Mouse (Mus musculus) forebrain, embryonic 16.5 days (tissue): Measurements from ENCODE around the gene 9930104L06Rik. TPM values are rescaled to one million over a fixed set of nuclear protein-coding genes. Genes with fewer than 3 reads are reported as not detected.
A peak's percentile ranks its signal among the peaks of the same experiment; 100 is the strongest.
"Not testable (repeated sequence)": the region's sequence is repeated elsewhere in the genome, so short reads cannot be mapped to it uniquely, and the experiment has no call there.

ENCODE experiments used
- ATAC-seq: fragments of 200-750 bp; cut with Nextera tagmentation; 2 replicates; pipeline ENCODE4 v1.8.0; 2017; ENCODE audit warnings: mild to moderate bottlenecking, moderate library complexity
- H3K27ac ChIP-seq: fragments of 300-500 bp; sonication (generic); 2 replicates; pipeline ENCODE4 v1.5.1; 2014; ENCODE audit warnings: low read length, control low read depth
- H3K27me3 ChIP-seq: fragments of 300-500 bp; sonication (generic); replicated peaks from 2 replicates; pipeline ENCODE4 v1.6.1; 2014; ENCODE audit warnings: low read length; ENCODE audit not compliant: control insufficient read depth, insufficient read depth
- H3K36me3 ChIP-seq: fragments of 300-500 bp; sonication (generic); 2 replicates; pipeline ENCODE4 v1.6.1; 2014; ENCODE audit not compliant: control insufficient read depth, insufficient read depth
- H3K4me1 ChIP-seq: fragments of 300-500 bp; sonication (generic); replicated peaks from 2 replicates; pipeline ENCODE4 v1.6.1; 2014; ENCODE audit warnings: low read length; ENCODE audit not compliant: control insufficient read depth, insufficient read depth
- H3K4me2 ChIP-seq: fragments of 300-500 bp; sonication (generic); 2 replicates; pipeline ENCODE4 v1.6.1; 2014; ENCODE audit warnings: mild to moderate bottlenecking, low read length, control low read depth
- H3K4me3 ChIP-seq: fragments of 300-500 bp; sonication (generic); replicated peaks from 2 replicates; pipeline ENCODE4 v1.5.1; 2014; ENCODE audit warnings: mild to moderate bottlenecking, low read length, control low read depth
- H3K9ac ChIP-seq: fragments of 300-500 bp; sonication (generic); replicated peaks from 2 replicates; pipeline ENCODE4 v1.6.1; 2014; ENCODE audit warnings: low read depth, low read length, control low read depth
- H3K9me3 ChIP-seq: fragments of 300-500 bp; sonication (generic); 2 replicates; pipeline ENCODE4 v1.6.1; 2016; ENCODE audit warnings: low read length; ENCODE audit not compliant: control insufficient read depth
- WGBS: fragments of 180-500 bp; shearing (Covaris S2); extraction: QIAGEN DNeasy Blood & Tissue Kit; methylation state at CpG from one replicate; pipeline ENCODE4 v1.1.7; 2014; 5-methylcytosine and 5-hydroxymethylcytosine counted together
- polyA plus RNA-seq: library from polyadenylated mRNA; unstranded; fragments of >200 nt; fragmentation: Nextera tagmentation; extraction: Ambion mirVana; gene quantifications from 2 replicates; pipeline ENCODE4 v1.2.1, GENCODE M21; 2015

9930104L06Rik gene
- polyA plus RNA-seq, 1 experiment from 2014 or later = 17.1 TPM

- Histone ChIP-seq H3K27ac (no peak overlapping the region), H3K9ac (0 out of 2 replicates have a peak overlapping the region, but pooled peaks have one; percentile 12), H3K4me1 (peaks cover 8% of the 10 kb centered on the region), H3K9me3 (no peaks in the 10 kb centered on the region), H3K4me3 (no peak overlapping the region), H3K36me3 (no peaks in the 10 kb centered on the region), H3K27me3 (no peaks in the 10 kb centered on the region), H3K4me2 (peak overlapping the region; percentile 16)
- peak; percentile 64 for ATAC-seq
- WGBS = 6% methylated on average over 21 of the region's 21 CpGs
Measured at GRCm38 (mm10) chr4:124905971-124906822, 30.7 kb upstream of the 9930104L06Rik start.

- ATAC-seq = no peak
- no peak overlapping the region for H3K4me3 ChIP-seq
- peaks cover 10% of the 10 kb centered on the region for H3K36me3 ChIP-seq
- no peaks in the 10 kb centered on the region for H3K27me3 ChIP-seq
- no peaks in the 10 kb centered on the region for H3K4me1 ChIP-seq
- H3K27ac ChIP-seq = no peak overlapping the region
- H3K9ac ChIP-seq = no peak overlapping the region
- H3K9me3 ChIP-seq = no peaks in the 10 kb centered on the region
- 85% methylated on average over 5 of the region's 5 CpGs for WGBS
- H3K4me2 ChIP-seq = no peak overlapping the region
Measured at GRCm38 (mm10) chr4:124928102-124928501, 8.7 kb upstream of the 9930104L06Rik start.

GRCm38 (mm10) chr4:124939211-124939610, 2.4 kb downstream of the 9930104L06Rik start, which contains the start of gene Cdca8:
Cdca8 (minus strand) TSS chr4:124939311.
- not testable (repeated sequence) for H3K9me3 ChIP-seq, H3K9ac ChIP-seq, H3K27me3 ChIP-seq, H3K4me3 ChIP-seq, H3K36me3 ChIP-seq, ATAC-seq, H3K4me2 ChIP-seq, H3K27ac ChIP-seq
- 85% methylated on average over 4 of the region's 4 CpGs for WGBS
- H3K4me1 ChIP-seq = peaks cover 20% of the 10 kb centered on the region

DNA sequence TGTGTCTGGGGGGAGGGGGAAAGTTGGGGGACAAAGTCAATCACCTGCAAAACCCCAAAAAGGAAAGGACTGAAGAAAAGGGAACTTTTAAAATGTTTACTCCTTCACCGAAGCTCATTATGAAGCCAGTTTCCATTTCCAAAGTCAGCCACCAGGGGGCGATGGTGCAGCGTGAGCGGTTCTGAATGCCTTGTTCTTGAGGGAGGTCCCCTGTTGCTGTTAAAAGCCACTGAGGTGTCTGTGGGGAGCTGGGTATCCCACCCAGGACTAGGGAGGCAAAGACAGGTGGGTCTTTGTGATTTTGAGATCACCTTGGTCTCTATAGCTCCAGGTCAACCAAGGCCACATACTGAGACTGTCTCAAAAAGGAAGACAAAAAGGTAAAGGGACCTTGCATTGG, 6.2 kb downstream of the 9930104L06Rik start:
- no peaks in the 10 kb centered on the region for H3K9me3 ChIP-seq
- 9% methylated on average over 4 of the region's 4 CpGs for WGBS
- no peaks in the 10 kb centered on the region for H3K27me3 ChIP-seq
- H3K4me1 ChIP-seq = peaks cover 2% of the 10 kb centered on the region
- no peak overlapping the region for H3K4me2 ChIP-seq
- H3K9ac ChIP-seq = no peak overlapping the region
- H3K36me3 ChIP-seq = peaks cover 5% of the 10 kb centered on the region
- ATAC-seq = 0 out of 2 replicates have a peak, but pooled peaks have one; percentile 36
- no peak overlapping the region for H3K4me3 ChIP-seq
- no peak overlapping the region for H3K27ac ChIP-seq

DNA sequence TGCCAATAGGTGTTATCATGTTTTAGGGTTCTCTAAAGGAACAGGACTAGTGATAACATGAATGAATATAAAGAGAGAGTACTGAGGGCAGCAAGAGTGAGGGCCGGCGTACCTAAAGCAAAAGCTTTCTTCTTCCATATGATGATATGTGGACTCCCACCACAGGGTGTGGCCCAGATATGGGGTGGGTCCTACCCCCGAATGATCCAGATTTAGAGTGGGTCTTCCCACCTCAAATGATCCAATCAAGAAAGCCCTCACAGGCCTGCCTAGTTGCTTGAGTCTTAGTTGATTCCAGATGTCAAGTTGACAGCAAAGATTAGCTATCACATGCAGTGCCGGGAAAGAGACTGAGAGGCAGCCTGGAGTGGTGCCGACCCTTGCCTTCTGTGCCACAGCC, 6.9 kb downstream of the 9930104L06Rik start:
- H3K4me2 ChIP-seq = no peak overlapping the region

GRCm38 (mm10) chr4:124944961-124945360, 8.1 kb downstream of the 9930104L06Rik start:
- no peaks in the 10 kb centered on the region for H3K27me3 ChIP-seq
- H3K4me3 ChIP-seq = no peak overlapping the region
- no peak overlapping the region for H3K4me2 ChIP-seq
- H3K36me3 ChIP-seq = peaks cover 5% of the 10 kb centered on the region
- no peaks in the 10 kb centered on the region for H3K9me3 ChIP-seq
- H3K9ac ChIP-seq = no peak overlapping the region
- H3K4me1 ChIP-seq = no peaks in the 10 kb centered on the region
- no peak for ATAC-seq
- no peak overlapping the region for H3K27ac ChIP-seq
- WGBS = 54% methylated on average over 2 of the region's 2 CpGs

More for the DNA sequence above, 6.9 kb downstream of the 9930104L06Rik start:
- no peaks in the 10 kb centered on the region for H3K4me1 ChIP-seq
- no peak overlapping the region for H3K9ac ChIP-seq
- no peaks in the 10 kb centered on the region for H3K9me3 ChIP-seq
- peaks cover 5% of the 10 kb centered on the region for H3K36me3 ChIP-seq
- H3K27ac ChIP-seq = no peak overlapping the region
- no peak overlapping the region for H3K4me3 ChIP-seq
- H3K27me3 ChIP-seq = no peaks in the 10 kb centered on the region
- 91% methylated on average over 5 of the region's 5 CpGs for WGBS
- ATAC-seq = no peak

DNA sequence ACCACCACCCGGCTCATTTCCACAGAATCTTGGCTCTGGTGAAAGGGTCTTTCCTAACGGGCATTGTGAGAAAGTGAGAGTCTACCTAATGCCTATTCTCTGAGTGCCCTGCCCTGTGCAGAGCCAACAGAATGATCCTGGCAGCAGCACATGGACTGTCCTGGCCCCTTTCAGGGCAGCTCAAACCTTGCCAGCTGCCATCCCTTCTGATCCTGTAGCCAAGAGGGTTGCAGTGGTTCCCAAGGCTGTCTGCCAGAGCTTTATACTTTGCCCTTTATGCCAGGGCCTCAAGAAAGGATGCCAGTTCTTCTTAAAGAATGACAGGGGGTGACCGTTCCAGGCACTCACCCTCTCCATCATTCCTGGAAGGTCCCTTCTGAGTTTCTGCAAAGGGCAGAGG, 12.6 kb downstream of the 9930104L06Rik start:
- Histone ChIP-seq H3K4me2 (no peak overlapping the region), H3K9ac (no peak overlapping the region), H3K27ac (no peak overlapping the region), H3K27me3 (no peaks in the 10 kb centered on the region), H3K9me3 (no peaks in the 10 kb centered on the region), H3K36me3 (no peaks in the 10 kb centered on the region), H3K4me3 (no peak overlapping the region), H3K4me1 (no peaks in the 10 kb centered on the region)
- 64% methylated on average over 3 of the region's 3 CpGs for WGBS
- ATAC-seq = 0 out of 2 replicates have a peak, but pooled peaks have one; percentile 28

DNA sequence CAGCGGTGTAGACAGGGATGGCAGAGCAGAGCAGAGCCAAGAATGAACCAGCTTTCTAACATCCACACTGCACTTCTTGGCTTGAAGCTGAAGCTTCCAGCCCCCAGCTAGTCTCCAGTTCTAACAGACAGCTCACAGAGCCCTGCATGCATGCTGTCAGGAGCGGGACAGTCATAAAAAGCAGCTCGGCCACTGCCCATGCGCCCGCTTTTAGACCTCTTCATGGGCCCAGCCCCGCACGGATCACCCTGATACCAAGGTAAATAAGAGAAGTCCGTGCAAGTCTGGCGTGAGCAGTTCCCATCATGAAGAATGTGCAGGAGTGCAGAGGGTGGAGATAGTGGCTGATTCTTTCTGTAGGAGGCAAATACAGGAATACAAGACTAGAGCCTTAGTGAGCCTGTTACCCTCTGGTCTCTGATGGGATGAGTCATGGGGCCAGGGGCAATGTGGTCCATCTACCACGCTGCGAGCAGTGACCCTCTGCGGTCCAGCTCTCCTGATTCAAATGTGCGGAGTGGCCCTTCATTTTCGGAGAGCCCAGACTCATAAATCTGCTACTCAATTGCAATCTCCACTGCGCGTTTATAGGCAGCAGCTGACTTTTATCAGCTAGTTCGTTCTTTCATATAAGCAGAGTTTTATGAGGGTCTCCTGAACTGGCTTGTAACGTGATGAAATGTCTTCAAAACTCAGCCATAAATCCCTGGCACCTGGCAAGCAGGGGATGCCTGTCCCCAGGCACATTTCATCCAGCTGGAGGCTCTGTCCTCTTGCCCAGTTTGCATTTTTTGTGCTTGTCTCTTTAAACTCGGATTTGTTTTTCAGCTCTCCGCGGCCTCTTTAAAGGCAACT, 13.6 kb downstream of the 9930104L06Rik start:
- Histone ChIP-seq H3K9me3 (no peaks in the 10 kb centered on the region), H3K27ac (no peak overlapping the region), H3K4me1 (no peaks in the 10 kb centered on the region), H3K4me3 (no peak overlapping the region), H3K9ac (no peak overlapping the region), H3K4me2 (no peak overlapping the region), H3K36me3 (no peaks in the 10 kb centered on the region), H3K27me3 (no peaks in the 10 kb centered on the region)
- no peak for ATAC-seq
- WGBS = 83% methylated on average over 21 of the region's 21 CpGs

- H3K4me3 ChIP-seq = no peak overlapping the region
- H3K4me1 ChIP-seq = no peaks in the 10 kb centered on the region
- H3K27ac ChIP-seq = no peak overlapping the region
- WGBS = 52% methylated on average over 10 of the region's 10 CpGs
- H3K9me3 ChIP-seq = no peaks in the 10 kb centered on the region
- H3K4me2 ChIP-seq = no peak overlapping the region
- no peaks in the 10 kb centered on the region for H3K36me3 ChIP-seq
- no peak overlapping the region for H3K9ac ChIP-seq
- H3K27me3 ChIP-seq = no peaks in the 10 kb centered on the region
- ATAC-seq = no peak
Measured at GRCm38 (mm10) chr4:124951036-124951433, 14.2 kb downstream of the 9930104L06Rik start.
